8 mouse cellular contexts compared by ENCODE assay signal in genomic region chr11:116167232-116167631, GRCm38 (mm10). TPM values are rescaled to one million over a fixed set of nuclear protein-coding genes. Genes with fewer than 3 reads are reported as not detected.
DNase-seq lines count a peak whose midpoint lies in the region; ATAC-seq and TF ChIP-seq lines count a peak whose summit lies in the region.

No protein-coding gene starts in this region.

- ATAC-seq in granulocyte monocyte progenitor cell, adult 5-6 weeks (replicated peaks; ENCODE audit: poor library complexity, severe bottlenecking), result 0 out of 2 replicates have a peak, but pooled peaks have one; percentile 14
- no peak for ATAC-seq in inflammation-experienced regulatory T-cells, adult 6 months

- peak; percentile 29 for DNase-seq in kidney, adult 2 months
- no peak for DNase-seq in kidney, adult 11 months
- peak; percentile 9 for DNase-seq in mesoderm, embryonic 11.5 days (ENCODE audit: low read depth, low spot score)
- no peak for DNase-seq in layer of hippocampus, adult 8-10 months (ENCODE audit: low spot score in 2 of 2)
- no peak for DNase-seq in cerebellum, adult 9-10 months

- TF ChIP-seq CTCF in kidney, adult 2 months (conservative IDR thresholded peaks at IDR 0.05; ENCODE audit: insufficient read depth, insufficient read length, low read depth, low read length), result no peak
- no peak for TF ChIP-seq CTCF in bone marrow macrophage, adult 2 months (IDR thresholded peaks at IDR 0.05; ENCODE audit: low read depth, low read length)

- TF ChIP-seq POLR2A in kidney, adult 2 months (IDR thresholded peaks at IDR 0.05; ENCODE audit: low read depth, low read length), result no peak
- TF ChIP-seq POLR2A in bone marrow macrophage, adult 2 months (IDR thresholded peaks at IDR 0.05; ENCODE audit: borderline replicate concordance, low read depth, low read length), result no peak

- 0 out of 2 replicates have a peak, but pooled peaks cover under 1% of the 10 kb centered on the region for H3K36me3 ChIP-seq in kidney, adult 2 months (ENCODE audit: control insufficient read depth, insufficient read depth, low read length)

- WGBS in kidney, adult 2 months, result 20% methylated on average over 6 of the region's 6 CpGs

- peaks cover 21% of the 10 kb centered on the region; the same call in 1 of the 2 replicates for H3K4me1 ChIP-seq in kidney, adult 2 months (ENCODE audit: control insufficient read depth, insufficient read depth, low read length)
- peaks cover 17% of the 10 kb centered on the region for H3K4me1 ChIP-seq in bone marrow macrophage, adult 2 months (ENCODE audit: control insufficient read depth, insufficient read depth, low read length)

- no peaks in the 10 kb centered on the region for H3K27me3 ChIP-seq in kidney, adult 2 months (replicated peaks; ENCODE audit: control insufficient read depth, insufficient read depth, low read length)

- H3K27ac ChIP-seq in kidney, adult 2 months (ENCODE audit: insufficient read depth, low read depth, low read length), result peak overlapping the region; percentile 61; the same call in 1 of the 2 replicates
- H3K27ac ChIP-seq in bone marrow macrophage, adult 2 months (ENCODE audit: insufficient read depth, low read depth, low read length), result no peak overlapping the region

- H3K4me3 ChIP-seq in kidney, adult 2 months (ENCODE audit: insufficient read depth, low read depth, low read length), result peak overlapping the region; percentile 87
- H3K4me3 ChIP-seq in bone marrow macrophage, adult 2 months (ENCODE audit: insufficient read depth, low read length), result peak overlapping the region; percentile 73

RNA-seq across cellular contexts. Expression of gene Fbf1, which starts 0.7 kb away (rescaled TPM):
- polyA plus RNA-seq in kidney, adult 2 months (2012; rRNA removed), result 24.0 TPM in 2 replicates
- 21.1 and 26.4 TPM in 2 replicates for polyA plus RNA-seq in bone marrow macrophage, adult 2 months (2012; ENCODE audit: insufficient read depth, insufficient read length, missing spikeins)
- 14.1 and 22.2 TPM in 2 replicates for total RNA-seq in granulocyte monocyte progenitor cell, adult 5-6 weeks (2014; fragmentation: Nextera tagmentation)
- 15.3 and 22.8 TPM in 2 replicates for total RNA-seq in granulocyte monocyte progenitor cell, adult 5-6 weeks (2017)
- polyA plus RNA-seq in inflammation-experienced regulatory T-cells, adult 6 months (2017; shearing (Covaris generic)), result 1 to 10 TPM; 3.2 to 3.5 (median 3.3) TPM
- total RNA-seq in layer of hippocampus, adult 8-10 months (2022), result 100 to 1,000 TPM in 1 of 4 experiments, 10 to 100 TPM in 3; 73.7 to 111 (median 92.3) TPM

RNA-seq across cellular contexts. Expression of gene Mrpl38, which starts 28.6 kb away (rescaled TPM):
- polyA plus RNA-seq in kidney, adult 2 months (2012; rRNA removed), result 69.9 and 70.7 TPM in 2 replicates
- 19.2 and 31.8 TPM in 2 replicates for polyA plus RNA-seq in bone marrow macrophage, adult 2 months (2012; ENCODE audit: insufficient read depth, insufficient read length, missing spikeins)
- total RNA-seq in granulocyte monocyte progenitor cell, adult 5-6 weeks (2014; fragmentation: Nextera tagmentation), result 52.1 and 60.1 TPM in 2 replicates
- 22.8 and 29.6 TPM in 2 replicates for total RNA-seq in granulocyte monocyte progenitor cell, adult 5-6 weeks (2017)
- 10 to 100 TPM; 14.3 to 30.6 (median 28.0) TPM for polyA plus RNA-seq in inflammation-experienced regulatory T-cells, adult 6 months (2017; shearing (Covaris generic))
- 10 to 100 TPM; 56.1 to 66.6 (median 62.8) TPM for total RNA-seq in layer of hippocampus, adult 8-10 months (2022)

RNA-seq across cellular contexts. Expression of gene Ten1, which starts 31.4 kb away (rescaled TPM):
- polyA plus RNA-seq in kidney, adult 2 months (2012; rRNA removed), result 20.1 and 21.0 TPM in 2 replicates
- 70.4 TPM in 2 replicates for polyA plus RNA-seq in bone marrow macrophage, adult 2 months (2012; ENCODE audit: insufficient read depth, insufficient read length, missing spikeins)
- 85.3 and 106 TPM in 2 replicates for total RNA-seq in granulocyte monocyte progenitor cell, adult 5-6 weeks (2014; fragmentation: Nextera tagmentation)
- 28.5 and 31.9 TPM in 2 replicates for total RNA-seq in granulocyte monocyte progenitor cell, adult 5-6 weeks (2017)
- polyA plus RNA-seq in inflammation-experienced regulatory T-cells, adult 6 months (2017; shearing (Covaris generic)), result 10 to 100 TPM; 49.0 to 66.5 (median 54.4) TPM
- 10 to 100 TPM; 29.4 to 43.7 (median 38.7) TPM for total RNA-seq in layer of hippocampus, adult 8-10 months (2022)

RNA-seq across cellular contexts. Expression of gene Acox1, which starts 31.6 kb away (rescaled TPM):
- polyA plus RNA-seq in kidney, adult 2 months (2012; rRNA removed), result 251 and 265 TPM in 2 replicates
- 47.0 and 47.6 TPM in 2 replicates for polyA plus RNA-seq in bone marrow macrophage, adult 2 months (2012; ENCODE audit: insufficient read depth, insufficient read length, missing spikeins)
- 23.6 and 29.4 TPM in 2 replicates for total RNA-seq in granulocyte monocyte progenitor cell, adult 5-6 weeks (2014; fragmentation: Nextera tagmentation)
- total RNA-seq in granulocyte monocyte progenitor cell, adult 5-6 weeks (2017), result 15.0 and 16.0 TPM in 2 replicates
- 10 to 100 TPM; 10.3 to 14.2 (median 13.6) TPM for polyA plus RNA-seq in inflammation-experienced regulatory T-cells, adult 6 months (2017; shearing (Covaris generic))
- 100 to 1,000 TPM; 124 to 134 (median 130) TPM for total RNA-seq in layer of hippocampus, adult 8-10 months (2022)

RNA-seq across cellular contexts. Expression of gene Trim65, which starts 36.3 kb away (rescaled TPM):
- polyA plus RNA-seq in kidney, adult 2 months (2012; rRNA removed), result 9.5 and 9.6 TPM in 2 replicates
- 22.4 and 23.4 TPM in 2 replicates for polyA plus RNA-seq in bone marrow macrophage, adult 2 months (2012; ENCODE audit: insufficient read depth, insufficient read length, missing spikeins)
- total RNA-seq in granulocyte monocyte progenitor cell, adult 5-6 weeks (2014; fragmentation: Nextera tagmentation), result 11.6 and 18.1 TPM in 2 replicates
- 3.7 and 7.0 TPM in 2 replicates for total RNA-seq in granulocyte monocyte progenitor cell, adult 5-6 weeks (2017)
- polyA plus RNA-seq in inflammation-experienced regulatory T-cells, adult 6 months (2017; shearing (Covaris generic)), result 10 to 100 TPM in 2 of 3 experiments, 1 to 10 TPM in 1; 9.5 to 13.3 (median 11.4) TPM
- 1 to 10 TPM; 7.2 to 10.0 (median 7.9) TPM for total RNA-seq in layer of hippocampus, adult 8-10 months (2022)

Comparison
In these comparisons a context has a peak if more than half of its experiments do, and no peak if none do; other contexts are left out.
1. DNase-seq: peak in kidney, adult 2 months (single experiment) and mesoderm, embryonic 11.5 days (single experiment); none in kidney, adult 11 months (single experiment), layer of hippocampus, adult 8-10 months (0 of 2) and cerebellum, adult 9-10 months (single experiment).